Mouse (Mus musculus) heart, postnatal 0 days (tissue): ENCODE data around the gene Nhsl1. TPM values are rescaled to one million over a fixed set of nuclear protein-coding genes. Genes with fewer than 3 reads are reported as not detected.

Experiments
- ATAC-seq: fragments of 200-750 bp; cut with Nextera tagmentation; 2 replicates; pipeline ENCODE4 v1.8.0; 2017; ENCODE audit warnings: low read depth, moderate number of reproducible peaks, moderate library complexity; ENCODE audit not compliant: insufficient read depth
- DNase-seq: peaks from one replicate; pipeline ENCODE4 v3.0.0-alpha.2; 2016; ENCODE audit warnings: low spot score
- H3K27ac ChIP-seq: fragments of 300-500 bp; sonication (generic); 2 replicates; pipeline ENCODE4 v1.5.1; 2014; ENCODE audit warnings: low read depth, mild to moderate bottlenecking
- H3K27me3 ChIP-seq: fragments of 300-500 bp; sonication (generic); 2 replicates; pipeline ENCODE4 v1.6.1; 2014; ENCODE audit warnings: low read length, mixed read lengths; ENCODE audit not compliant: control insufficient read depth, insufficient read depth
- H3K36me3 ChIP-seq: fragments of 300-500 bp; sonication (generic); replicated peaks from 2 replicates; pipeline ENCODE4 v1.6.1; 2014; ENCODE audit warnings: low read length, mixed read lengths; ENCODE audit not compliant: control insufficient read depth, insufficient read depth
- H3K4me1 ChIP-seq: fragments of 300-500 bp; sonication (generic); 2 replicates; pipeline ENCODE4 v1.6.1; 2014; ENCODE audit warnings: antibody characterized with exemption; ENCODE audit not compliant: control insufficient read depth, insufficient read depth
- H3K4me2 ChIP-seq: fragments of 300-500 bp; sonication (generic); 2 replicates; pipeline ENCODE4 v1.6.1; 2014; ENCODE audit warnings: low read depth, mild to moderate bottlenecking, low read length, moderate library complexity
- H3K4me3 ChIP-seq: fragments of 300-500 bp; sonication (generic); 2 replicates; pipeline ENCODE4 v1.5.1; 2014; ENCODE audit warnings: low read depth, low read length
- H3K9ac ChIP-seq: fragments of 300-500 bp; sonication (generic); replicated peaks from 2 replicates; pipeline ENCODE4 v1.6.1; 2014; ENCODE audit warnings: low read depth, low read length, mixed read lengths
- H3K9me3 ChIP-seq: fragments of 300-500 bp; sonication (generic); replicated peaks from 2 replicates; pipeline ENCODE4 v1.6.1; 2016; ENCODE audit warnings: low read length; ENCODE audit not compliant: control insufficient read depth
- CTCF ChIP-seq: IDR thresholded peaks from 2 replicates; pipeline ENCODE4 v1.5.1; 2016; ENCODE audit warnings: antibody characterized with exemption, control low read depth, low read depth
- EP300 ChIP-seq: IDR thresholded peaks from 2 replicates; pipeline ENCODE4 v1.6.1; 2016; ENCODE audit warnings: antibody characterized with exemption, low read depth
- WGBS: fragments of 180-500 bp; shearing (Covaris S2); extraction: QIAGEN DNeasy Blood & Tissue Kit; methylation state at CpG from one replicate; pipeline ENCODE4 v1.1.7; 2014; 5-methylcytosine and 5-hydroxymethylcytosine counted together
- polyA plus RNA-seq: library from polyadenylated mRNA; unstranded; fragments of >200 nt; fragmentation: Nextera tagmentation; extraction: Ambion mirVana; gene quantifications from 2 replicates; pipeline ENCODE4 v1.2.1, GENCODE M21; 2015
- total RNA-seq: library from RNA; depleted of rRNA; stranded (reverse); fragments of >200 nt; gene quantifications from 2 replicates; pipeline ENCODE4 v1.2.3, GENCODE M21; 2014; ENCODE audit warnings: low replicate concordance

Nhsl1 gene
- total and polyA plus RNA-seq, 2 experiments from 2014 or later = 8.8 to 20.1 TPM

- no peak overlapping the region for H3K27ac ChIP-seq
- no peak for TF ChIP-seq CTCF
- TF ChIP-seq EP300 = no peak
- H3K4me1 ChIP-seq = no peaks in the 10 kb centered on the region
- H3K9me3 ChIP-seq = no peaks in the 10 kb centered on the region
- no peak for DNase-seq
- H3K9ac ChIP-seq = no peak overlapping the region
- WGBS = 87% methylated on average over 4 of the region's 4 CpGs
- H3K4me2 ChIP-seq = no peak overlapping the region
- no peak overlapping the region for H3K4me3 ChIP-seq
- H3K36me3 ChIP-seq = no peaks in the 10 kb centered on the region
- ATAC-seq = no peak
- no peaks in the 10 kb centered on the region for H3K27me3 ChIP-seq
These were observed 32.0 kb downstream of the Nhsl1 start for GRCm38 (mm10) chr10:18350781-18351180.

GRCm38 (mm10) chr10:18352937-18353336 is 34.2 kb downstream of the Nhsl1 start:
- H3K36me3 ChIP-seq = no peaks in the 10 kb centered on the region
- TF ChIP-seq CTCF = no peak
- no peak for TF ChIP-seq EP300
- DNase-seq (no peak), ATAC-seq (no peak)
- no peaks in the 10 kb centered on the region for H3K4me1 ChIP-seq
- WGBS = 81% methylated on average over 5 of the region's 5 CpGs
- H3K9me3 ChIP-seq = no peaks in the 10 kb centered on the region
- H3K9ac ChIP-seq = no peak overlapping the region
- no peaks in the 10 kb centered on the region for H3K27me3 ChIP-seq
- no peak overlapping the region for H3K4me3 ChIP-seq
- H3K27ac ChIP-seq = no peak overlapping the region
- no peak overlapping the region for H3K4me2 ChIP-seq

GRCm38 (mm10) chr10:18354103-18354502 is 35.3 kb downstream of the Nhsl1 start:
- TF ChIP-seq CTCF (no peak), EP300 (no peak)
- no peaks in the 10 kb centered on the region for H3K27me3 ChIP-seq
- H3K36me3 ChIP-seq = no peaks in the 10 kb centered on the region
- no peak for DNase-seq
- no peak overlapping the region for H3K4me3 ChIP-seq
- no peak overlapping the region for H3K27ac ChIP-seq
- no peak overlapping the region for H3K4me2 ChIP-seq
- 81% methylated on average over 8 of the region's 8 CpGs for WGBS
- no peak overlapping the region for H3K9ac ChIP-seq
- H3K4me1 ChIP-seq = no peaks in the 10 kb centered on the region
- ATAC-seq = no peak
- H3K9me3 ChIP-seq = no peaks in the 10 kb centered on the region

GRCm38 (mm10) chr10:18356461-18356860 is 37.7 kb downstream of the Nhsl1 start:
- H3K9ac ChIP-seq = no peak overlapping the region
- no peak overlapping the region for H3K4me2 ChIP-seq
- no peaks in the 10 kb centered on the region for H3K27me3 ChIP-seq
- H3K4me1 ChIP-seq = no peaks in the 10 kb centered on the region
- H3K36me3 ChIP-seq = no peaks in the 10 kb centered on the region
- no peak overlapping the region for H3K27ac ChIP-seq
- no peaks in the 10 kb centered on the region for H3K9me3 ChIP-seq
- ATAC-seq (no peak), DNase-seq (no peak)
- WGBS = 84% methylated on average over 6 of the region's 6 CpGs
- no peak overlapping the region for H3K4me3 ChIP-seq
- no peak for TF ChIP-seq EP300
- no peak for TF ChIP-seq CTCF

GRCm38 (mm10) chr10:18357212-18357611 is 38.4 kb downstream of the Nhsl1 start:
- Histone ChIP-seq H3K36me3 (no peaks in the 10 kb centered on the region), H3K27me3 (no peaks in the 10 kb centered on the region), H3K9ac (no peak overlapping the region), H3K27ac (no peak overlapping the region), H3K9me3 (no peaks in the 10 kb centered on the region), H3K4me2 (no peak overlapping the region), H3K4me1 (no peaks in the 10 kb centered on the region), H3K4me3 (no peak overlapping the region)
- 85% methylated on average over 6 of the region's 6 CpGs for WGBS
- no peak for TF ChIP-seq CTCF
- TF ChIP-seq EP300 = no peak
- DNase-seq (no peak), ATAC-seq (no peak)

GRCm38 (mm10) chr10:18358461-18358860 is 39.7 kb downstream of the Nhsl1 start:
- H3K36me3 ChIP-seq = no peaks in the 10 kb centered on the region
- no peaks in the 10 kb centered on the region for H3K27me3 ChIP-seq
- H3K9me3 ChIP-seq = no peaks in the 10 kb centered on the region
- no peak overlapping the region for H3K4me2 ChIP-seq
- WGBS = 83% methylated on average over 5 of the region's 5 CpGs
- TF ChIP-seq CTCF (no peak), EP300 (no peak)
- no peak overlapping the region for H3K9ac ChIP-seq
- ATAC-seq (no peak), DNase-seq (no peak)
- no peak overlapping the region for H3K4me3 ChIP-seq
- H3K4me1 ChIP-seq = no peaks in the 10 kb centered on the region
- no peak overlapping the region for H3K27ac ChIP-seq
